Mouse (Mus musculus): Measurements from ENCODE around the gene Arl5c. TPM values are rescaled to one million over a fixed set of nuclear protein-coding genes. Genes with fewer than 3 reads are reported as not detected.

The Arl5c gene
- 88.7 TPM for polyA plus RNA-seq (2015; fragmentation: Illumina TruSeq; extraction: RNeasy Lipid Tissue Mini Kit (QIAGEN cat#74804); ENCODE audit: insufficient read depth, low replicate concordance)

DNA sequence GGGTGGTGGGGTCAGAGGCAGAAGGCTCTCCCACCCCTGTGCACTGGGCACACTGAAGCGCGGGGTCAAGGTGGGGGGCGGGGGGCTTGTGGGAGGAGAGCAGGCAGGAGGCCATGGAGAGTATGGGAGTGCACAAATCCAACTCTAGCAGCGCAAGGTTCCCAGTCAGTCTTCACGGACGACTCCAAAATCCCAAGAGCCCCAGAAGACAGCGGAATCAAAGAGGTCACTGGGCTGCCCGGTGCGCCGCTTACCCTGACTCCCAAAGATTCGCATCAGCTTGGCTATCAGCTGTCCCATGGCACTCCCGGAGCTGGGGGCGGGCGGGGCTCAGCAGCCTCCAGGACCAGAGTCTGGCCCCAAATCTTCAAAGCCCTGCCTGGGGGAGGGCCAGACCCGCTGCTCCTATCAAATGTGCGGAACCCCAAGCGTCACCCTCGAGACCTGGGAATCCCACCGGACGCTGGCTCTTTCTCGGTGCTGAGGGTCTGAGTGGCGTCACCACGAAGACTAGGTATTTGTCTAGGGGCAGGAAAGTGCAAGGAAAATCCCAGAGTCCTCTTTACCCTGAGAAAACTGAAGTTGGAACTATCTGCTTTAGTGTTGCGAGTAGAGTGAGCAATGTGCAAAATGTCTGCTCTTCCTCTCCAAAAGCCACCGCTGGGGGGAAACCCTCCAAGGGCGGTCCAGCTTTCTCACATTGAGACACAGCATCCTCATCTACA, at the start of gene Arl5c:
Arl5c (minus strand) TSS at position 618 of the 725 bp plus-strand sequence.

DNA sequence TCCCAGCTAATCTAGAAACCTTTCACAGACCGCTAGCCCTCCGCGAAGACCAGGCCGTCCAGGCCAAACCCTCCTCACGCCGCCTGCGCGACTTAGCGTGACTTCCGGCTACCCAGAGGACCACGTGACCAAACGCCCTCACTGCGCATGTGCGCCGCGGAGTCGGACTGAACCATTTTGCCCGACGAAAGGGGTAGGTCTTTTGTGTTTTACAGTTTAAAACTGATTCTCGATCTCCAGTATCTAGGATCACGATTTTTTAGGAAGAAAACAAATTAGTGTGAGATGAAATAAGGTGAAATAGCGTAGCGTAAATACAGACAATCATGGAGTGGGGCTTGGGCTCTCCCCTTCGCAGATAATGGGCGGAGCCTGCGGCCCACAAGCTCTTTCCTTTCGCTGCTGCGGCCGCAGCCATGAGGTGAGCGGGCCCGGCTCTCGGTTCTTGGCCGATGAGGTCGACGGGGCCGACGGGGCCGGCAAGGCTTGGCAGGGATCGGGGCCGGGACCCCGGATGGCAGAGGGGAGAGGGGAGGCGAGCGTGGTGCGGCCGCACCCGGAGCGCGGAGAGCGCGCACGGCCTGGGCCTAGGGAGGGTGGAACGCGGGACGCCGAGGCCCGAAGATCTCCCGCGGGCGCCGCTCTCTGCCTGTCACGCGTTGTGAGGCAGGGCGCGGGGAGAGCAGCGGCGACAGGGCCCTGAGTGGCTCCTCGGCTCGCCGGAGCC, 30.8 kb upstream of the Arl5c start, which contains the start of gene Rpl19:
Rpl19 (plus strand) TSS at position 141 of the 727 bp plus-strand sequence.

DNA sequence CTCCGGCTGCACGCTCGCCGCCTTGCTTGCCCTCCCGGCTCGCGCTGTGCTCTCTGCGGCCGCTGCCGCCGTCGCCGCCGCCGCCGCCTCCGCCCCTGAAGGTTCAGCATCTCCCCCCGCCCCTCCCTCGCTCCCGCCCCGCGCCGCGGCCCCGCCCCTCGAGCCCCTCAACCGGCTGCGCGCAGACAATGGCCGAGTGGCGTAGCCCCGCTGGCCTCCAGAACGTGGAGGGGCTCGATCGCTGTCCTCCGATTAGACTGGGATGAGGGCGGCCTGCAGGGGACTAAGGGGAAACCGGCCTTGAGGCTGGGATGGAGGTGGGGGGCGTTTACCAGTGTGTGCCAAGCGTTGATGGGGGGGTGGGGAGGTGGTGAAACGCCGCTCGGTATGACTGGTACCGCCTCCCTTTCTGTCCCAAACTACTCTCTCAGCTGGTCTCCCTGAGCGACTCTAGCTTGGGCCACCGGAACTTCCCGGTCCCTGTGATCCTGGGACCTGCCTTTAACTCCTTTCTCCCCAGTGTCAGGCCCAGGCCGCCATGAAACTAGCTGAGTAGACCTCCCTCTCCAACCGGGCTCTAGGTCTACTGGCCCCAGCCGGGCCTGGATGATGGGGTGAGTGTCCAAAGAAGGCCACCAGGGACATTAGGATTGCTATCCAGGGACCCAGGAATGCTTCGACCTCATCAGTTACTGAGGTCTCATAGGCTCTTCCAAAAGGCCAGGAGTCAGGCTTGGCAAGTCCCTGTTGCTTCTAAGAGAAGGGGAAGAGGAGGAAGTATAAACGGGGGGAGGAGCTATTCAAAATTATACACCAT, 26.8 kb upstream of the Arl5c start, which contains the start of gene Cacnb1:
Cacnb1 (minus strand) TSS at position 480 of the 817 bp plus-strand sequence.

DNA sequence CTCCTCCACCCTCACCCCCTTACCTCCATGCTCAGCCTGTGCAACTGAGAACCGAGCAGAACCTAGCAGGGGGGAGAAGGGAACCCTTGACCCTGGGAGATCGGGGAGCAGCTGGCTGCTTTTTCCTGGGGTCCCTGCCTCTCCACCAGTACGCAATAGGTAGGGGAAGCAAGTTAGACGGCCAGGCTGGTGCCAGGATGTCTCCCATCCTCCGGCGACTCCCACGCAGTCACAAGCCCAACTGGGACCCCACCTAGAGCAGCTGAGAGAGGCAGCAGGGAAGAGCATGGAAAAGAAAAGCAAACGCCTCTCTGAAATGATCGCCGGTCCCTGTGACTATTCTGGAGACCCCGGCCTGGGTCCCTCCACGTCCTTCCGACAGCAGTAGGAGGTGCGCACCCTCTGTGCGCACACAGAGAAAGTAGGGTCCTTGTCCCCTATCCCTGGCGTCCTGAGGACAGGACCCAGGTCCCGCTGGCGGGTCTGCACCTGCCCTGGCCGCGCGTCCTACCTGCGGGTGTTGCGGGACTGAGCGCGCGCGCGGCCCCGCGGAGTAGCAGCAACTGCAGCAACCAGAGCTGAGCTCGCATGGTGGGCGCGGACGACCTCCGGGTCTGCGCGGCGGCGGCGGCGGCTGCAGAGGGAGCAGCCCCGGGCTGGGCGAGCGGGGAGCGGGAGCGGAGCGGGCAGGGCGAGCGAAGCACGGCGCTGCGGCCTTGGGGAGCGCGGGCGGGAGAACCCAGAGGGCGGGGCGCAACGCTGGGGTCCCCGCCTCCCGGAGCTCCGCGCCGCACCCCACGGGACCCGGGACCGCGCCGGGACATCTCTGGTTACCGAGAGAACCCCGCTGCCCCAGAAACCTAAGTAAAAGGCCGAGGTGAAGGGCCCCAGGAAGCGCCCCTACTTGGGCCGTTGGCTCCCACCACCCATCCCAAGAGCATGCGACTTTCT, 10.0 kb downstream of the Arl5c start, which contains the start of gene Plxdc1:
Plxdc1 (minus strand) TSS at position 718 of the 951 bp plus-strand sequence.

Other genes with a start within 250 kb of the Arl5c start
- gene Cwc25, start 229.6 kb downstream of the Arl5c start, polyA plus RNA-seq (2015; fragmentation: Illumina TruSeq; extraction: RNeasy Lipid Tissue Mini Kit (QIAGEN cat#74804); ENCODE audit: insufficient read depth, low replicate concordance): 19.0 TPM
- not detected for gene 1700001P01Rik, start 220.3 kb downstream of the Arl5c start, polyA plus RNA-seq (2015; fragmentation: Illumina TruSeq; extraction: RNeasy Lipid Tissue Mini Kit (QIAGEN cat#74804); ENCODE audit: insufficient read depth, low replicate concordance)
- gene Rpl23, start 213.7 kb downstream of the Arl5c start, polyA plus RNA-seq (2015; fragmentation: Illumina TruSeq; extraction: RNeasy Lipid Tissue Mini Kit (QIAGEN cat#74804); ENCODE audit: insufficient read depth, low replicate concordance): 3,596 TPM
- gene Lasp1, start 197.2 kb downstream of the Arl5c start, polyA plus RNA-seq (2015; fragmentation: Illumina TruSeq; extraction: RNeasy Lipid Tissue Mini Kit (QIAGEN cat#74804); ENCODE audit: insufficient read depth, low replicate concordance): 75.7 TPM
- gene B230217C12Rik, start 155.4 kb downstream of the Arl5c start, polyA plus RNA-seq (2015; fragmentation: Illumina TruSeq; extraction: RNeasy Lipid Tissue Mini Kit (QIAGEN cat#74804); ENCODE audit: insufficient read depth, low replicate concordance): 6.1 TPM
- gene Fbxo47, start 112.0 kb downstream of the Arl5c start, polyA plus RNA-seq (2015; fragmentation: Illumina TruSeq; extraction: RNeasy Lipid Tissue Mini Kit (QIAGEN cat#74804); ENCODE audit: insufficient read depth, low replicate concordance): 2.1 TPM
- 3.3 TPM for gene Plxdc1, start 9.7 kb downstream of the Arl5c start, polyA plus RNA-seq (2015; fragmentation: Illumina TruSeq; extraction: RNeasy Lipid Tissue Mini Kit (QIAGEN cat#74804); ENCODE audit: insufficient read depth, low replicate concordance)
- 2.7 TPM for gene Cacnb1, start 26.9 kb upstream of the Arl5c start, polyA plus RNA-seq (2015; fragmentation: Illumina TruSeq; extraction: RNeasy Lipid Tissue Mini Kit (QIAGEN cat#74804); ENCODE audit: insufficient read depth, low replicate concordance)
- 1,635 TPM for gene Rpl19, start 30.5 kb upstream of the Arl5c start, polyA plus RNA-seq (2015; fragmentation: Illumina TruSeq; extraction: RNeasy Lipid Tissue Mini Kit (QIAGEN cat#74804); ENCODE audit: insufficient read depth, low replicate concordance)
- gene Stac2, start 57.3 kb upstream of the Arl5c start, polyA plus RNA-seq (2015; fragmentation: Illumina TruSeq; extraction: RNeasy Lipid Tissue Mini Kit (QIAGEN cat#74804); ENCODE audit: insufficient read depth, low replicate concordance): 5.7 TPM
- 38.5 TPM for gene Fbxl20, start 154.2 kb upstream of the Arl5c start, polyA plus RNA-seq (2015; fragmentation: Illumina TruSeq; extraction: RNeasy Lipid Tissue Mini Kit (QIAGEN cat#74804); ENCODE audit: insufficient read depth, low replicate concordance)
- 63.3 TPM for gene Med1, start 197.1 kb upstream of the Arl5c start, polyA plus RNA-seq (2015; fragmentation: Illumina TruSeq; extraction: RNeasy Lipid Tissue Mini Kit (QIAGEN cat#74804); ENCODE audit: insufficient read depth, low replicate concordance)
- 52.9 TPM for gene Cdk12, start 206.9 kb upstream of the Arl5c start, polyA plus RNA-seq (2015; fragmentation: Illumina TruSeq; extraction: RNeasy Lipid Tissue Mini Kit (QIAGEN cat#74804); ENCODE audit: insufficient read depth, low replicate concordance)